Mouse (Mus musculus) midbrain, postnatal 0 days (tissue): ENCODE results near the gene Tll2. TPM values are rescaled to one million over a fixed set of nuclear protein-coding genes. Genes with fewer than 3 reads are reported as not detected.

Experiments used
- ATAC-seq: fragments of 200-750 bp; cut with Nextera tagmentation; 2 replicates; pipeline ENCODE4 v1.8.0; 2017; ENCODE audit warnings: moderate number of reproducible peaks, mild to moderate bottlenecking, moderate TSS enrichment, moderate library complexity; ENCODE audit not compliant: low FRiP score
- DNase-seq: peaks from one replicate; pipeline ENCODE4 v3.0.0-alpha.2; 2015; ENCODE audit warnings: low spot score
- H3K27ac ChIP-seq: fragments of 300-500 bp; sonication (generic); 2 replicates; pipeline ENCODE4 v1.5.1; 2014; ENCODE audit warnings: low read depth, mild to moderate bottlenecking, low read length, mixed read lengths
- H3K27me3 ChIP-seq: fragments of 300-500 bp; sonication (generic); 2 replicates; pipeline ENCODE4 v1.6.1; 2014; ENCODE audit warnings: low read length, control low read depth, mixed read lengths; ENCODE audit not compliant: insufficient read depth
- H3K36me3 ChIP-seq: fragments of 300-500 bp; sonication (generic); 2 replicates; pipeline ENCODE4 v1.6.1; 2014; ENCODE audit warnings: low read length, control low read depth, mixed read lengths; ENCODE audit not compliant: insufficient read depth
- H3K4me1 ChIP-seq: fragments of 300-500 bp; sonication (generic); 2 replicates; pipeline ENCODE4 v1.6.1; 2014; ENCODE audit warnings: mild to moderate bottlenecking, control low read depth, antibody characterized with exemption, low read length, mixed read lengths; ENCODE audit not compliant: insufficient read depth
- H3K4me2 ChIP-seq: fragments of 300-500 bp; sonication (generic); 2 replicates; pipeline ENCODE4 v1.6.1; 2014; ENCODE audit warnings: low read depth, mild to moderate bottlenecking, low read length, mixed read lengths; ENCODE audit not compliant: poor library complexity, severe bottlenecking
- H3K4me3 ChIP-seq: fragments of 300-500 bp; sonication (generic); 2 replicates; pipeline ENCODE4 v1.5.1; 2014; ENCODE audit warnings: low read depth, mild to moderate bottlenecking, low read length, moderate library complexity
- H3K9ac ChIP-seq: fragments of 300-500 bp; sonication (generic); replicated peaks from 2 replicates; pipeline ENCODE4 v1.6.1; 2014; ENCODE audit warnings: mild to moderate bottlenecking, low read length, moderate library complexity, mixed read lengths; ENCODE audit not compliant: poor library complexity, severe bottlenecking
- H3K9me3 ChIP-seq: fragments of 300-500 bp; sonication (generic); 2 replicates; pipeline ENCODE4 v1.6.1; 2016; ENCODE audit warnings: low read length, control low read depth
- CTCF ChIP-seq: IDR thresholded peaks from 2 replicates; pipeline ENCODE4 v1.5.1; 2016; ENCODE audit warnings: antibody characterized with exemption, mild to moderate bottlenecking
- WGBS: fragments of 180-500 bp; shearing (Covaris S2); extraction: QIAGEN DNeasy Blood & Tissue Kit; methylation state at CpG from one replicate; pipeline ENCODE4 v1.1.7; 2014; 5-methylcytosine and 5-hydroxymethylcytosine counted together
- polyA plus RNA-seq: library from polyadenylated mRNA; unstranded; fragments of >200 nt; fragmentation: Nextera tagmentation; extraction: Ambion mirVana; gene quantifications from 2 replicates; pipeline ENCODE4 v1.2.1, GENCODE M21; 2015
- total RNA-seq: library from RNA; depleted of rRNA; stranded (reverse); fragments of >200 nt; gene quantifications from 2 replicates; pipeline ENCODE4 v1.2.3, GENCODE M21; 2014

The Tll2 gene
- total and polyA plus RNA-seq, 2 experiments from 2014 or later = 0.56 to 0.71 TPM

DNA sequence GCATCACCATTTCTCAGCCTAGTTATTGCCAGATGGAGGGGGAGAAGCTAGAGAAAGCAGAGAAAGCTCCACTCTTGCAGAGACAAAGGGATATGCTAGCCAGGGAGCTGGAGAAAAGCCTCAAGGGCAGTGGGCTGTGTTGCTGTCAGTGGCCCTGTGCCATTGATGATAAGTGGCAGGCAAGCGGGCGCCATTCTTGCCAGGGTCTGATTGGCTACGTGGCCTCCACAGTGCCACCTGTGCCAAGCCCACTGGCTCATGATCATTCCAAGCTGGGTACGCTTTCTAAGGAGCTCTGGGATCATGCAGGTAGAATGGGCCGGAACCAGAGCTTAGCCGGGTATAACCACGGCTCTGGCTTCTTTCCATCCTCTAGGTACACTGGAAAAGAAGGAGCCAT, 105.8 kb downstream of the Tll2 start:
- no peak overlapping the region for H3K9ac ChIP-seq
- no peaks in the 10 kb centered on the region for H3K36me3 ChIP-seq
- no peak overlapping the region for H3K4me3 ChIP-seq
- H3K4me1 ChIP-seq = no peaks in the 10 kb centered on the region
- no peaks in the 10 kb centered on the region; the same call in none of the 2 replicates for H3K27me3 ChIP-seq
- no peak overlapping the region for H3K4me2 ChIP-seq
- ATAC-seq (peak; percentile 29; the same call in 1 of the 2 replicates), DNase-seq (peak; percentile 74)
- H3K9me3 ChIP-seq = no peaks in the 10 kb centered on the region
- no peak overlapping the region for H3K27ac ChIP-seq
- TF ChIP-seq CTCF = no peak
- WGBS = 73% methylated on average over 7 of the region's 7 CpGs

DNA sequence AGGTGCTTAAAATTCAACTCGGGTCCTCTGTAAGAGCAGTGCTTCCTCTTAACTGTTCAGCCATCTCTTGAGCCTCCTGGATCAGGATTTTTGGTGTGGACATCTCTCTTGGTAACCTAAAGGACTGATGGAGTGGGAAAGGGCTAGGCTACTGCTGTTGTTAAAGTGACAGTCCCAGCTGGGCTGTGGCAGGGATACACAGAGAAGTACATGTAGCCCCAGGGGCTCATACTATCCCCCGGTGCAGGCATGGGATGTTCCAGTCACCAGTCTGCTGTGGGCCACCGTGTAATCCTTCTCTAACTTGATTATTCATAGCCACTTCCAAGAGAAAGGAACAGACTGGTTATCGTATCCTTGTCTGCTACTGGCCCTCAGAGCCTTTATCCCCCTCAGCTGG, 109.6 kb downstream of the Tll2 start:
- H3K9ac ChIP-seq = no peak overlapping the region
- H3K27me3 ChIP-seq = no peaks in the 10 kb centered on the region; the same call in 1 of the 2 replicates
- no peak overlapping the region for H3K4me2 ChIP-seq
- no peak for DNase-seq
- H3K27ac ChIP-seq = no peak overlapping the region
- H3K4me1 ChIP-seq = no peaks in the 10 kb centered on the region
- H3K36me3 ChIP-seq = no peaks in the 10 kb centered on the region
- ATAC-seq = no peak
- no peak overlapping the region for H3K4me3 ChIP-seq
- 36% methylated on average over 4 of the region's 4 CpGs for WGBS
- H3K9me3 ChIP-seq = no peaks in the 10 kb centered on the region
- TF ChIP-seq CTCF = no peak

DNA sequence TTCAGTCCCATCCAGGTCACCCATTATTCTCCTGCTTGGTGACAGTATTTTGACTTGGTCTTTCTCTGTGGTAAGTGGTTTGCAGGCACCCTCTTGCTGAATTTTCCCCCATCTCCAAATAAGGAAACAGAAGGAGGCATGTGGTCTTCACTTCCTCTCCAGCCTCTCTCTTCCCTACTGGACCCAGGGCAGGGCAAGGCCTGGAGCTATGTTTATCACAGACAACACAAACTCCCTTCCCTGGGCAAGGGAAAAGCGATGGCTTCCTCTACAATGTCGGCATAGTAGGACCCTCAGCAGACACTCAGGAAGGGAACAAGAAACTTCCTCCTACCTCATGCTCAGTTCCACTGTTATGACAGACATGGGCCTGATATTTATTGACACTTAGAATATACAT, 114.7 kb downstream of the Tll2 start:
- Histone ChIP-seq H3K27me3 (peaks cover 10% of the 10 kb centered on the region), H3K36me3 (no peaks in the 10 kb centered on the region), H3K9me3 (no peaks in the 10 kb centered on the region), H3K9ac (no peak overlapping the region), H3K27ac (no peak overlapping the region), H3K4me3 (no peak overlapping the region), H3K4me2 (no peak overlapping the region), H3K4me1 (no peaks in the 10 kb centered on the region)
- ATAC-seq = no peak
- 91% methylated on average over 2 of the region's 2 CpGs for WGBS
- no peak for DNase-seq
- no peak for TF ChIP-seq CTCF

DNA sequence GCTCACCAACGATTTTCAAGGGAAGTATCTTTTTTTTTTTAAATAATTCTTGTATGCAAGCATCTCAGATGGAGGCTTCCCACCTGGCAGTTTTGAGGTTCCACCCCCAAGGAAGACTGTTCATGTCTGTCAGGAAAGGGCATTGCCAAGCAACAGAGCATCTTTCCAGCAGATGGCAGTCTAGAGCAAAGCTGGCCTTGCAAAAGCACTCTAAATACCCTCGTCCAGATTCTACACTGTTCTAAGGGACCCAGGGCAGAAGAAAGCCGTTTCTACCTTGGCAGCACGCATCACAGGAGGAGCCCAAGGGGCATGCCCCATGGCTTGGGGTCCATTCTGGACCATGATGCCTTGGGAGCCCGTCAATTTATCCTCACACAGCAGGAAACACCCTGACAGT, 116.8 kb downstream of the Tll2 start:
- DNase-seq = peak; percentile 88
- Histone ChIP-seq H3K4me2 (no peak overlapping the region), H3K9ac (no peak overlapping the region), H3K9me3 (no peaks in the 10 kb centered on the region), H3K27ac (no peak overlapping the region), H3K36me3 (no peaks in the 10 kb centered on the region), H3K27me3 (peaks cover 10% of the 10 kb centered on the region), H3K4me3 (no peak overlapping the region), H3K4me1 (no peaks in the 10 kb centered on the region)
- WGBS = 9% methylated on average over 5 of the region's 5 CpGs
- ATAC-seq = peak; percentile 71
- peak; percentile 92 for TF ChIP-seq CTCF

DNA sequence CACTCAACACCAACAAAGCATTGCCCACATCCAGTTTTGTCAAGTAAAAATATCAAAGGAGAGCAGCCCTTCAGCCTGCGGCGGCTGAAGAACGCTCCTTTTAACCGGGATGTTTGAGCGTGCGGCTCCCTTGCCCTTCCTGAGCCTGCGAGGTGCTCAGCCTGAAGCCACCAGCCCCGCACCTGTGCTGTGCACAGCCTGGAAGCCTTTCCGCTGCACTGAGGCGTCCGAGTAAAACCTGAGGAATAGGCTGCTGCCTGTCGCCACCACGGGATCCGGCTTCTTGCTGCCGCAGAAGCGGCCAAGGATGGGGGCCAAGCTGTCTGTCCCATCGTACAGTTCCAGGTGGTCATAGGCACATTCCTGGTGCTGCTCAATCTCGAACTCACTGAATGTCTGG, 118.1 kb downstream of the Tll2 start:
- no peak overlapping the region for H3K4me2 ChIP-seq
- H3K4me1 ChIP-seq = no peaks in the 10 kb centered on the region
- H3K9ac ChIP-seq = no peak overlapping the region
- no peaks in the 10 kb centered on the region for H3K36me3 ChIP-seq
- DNase-seq (no peak), ATAC-seq (no peak)
- TF ChIP-seq CTCF = no peak
- WGBS = 36% methylated on average over 18 of the region's 18 CpGs
- no peak overlapping the region for H3K4me3 ChIP-seq
- H3K27ac ChIP-seq = no peak overlapping the region
- H3K9me3 ChIP-seq = no peaks in the 10 kb centered on the region
- H3K27me3 ChIP-seq = peaks cover 10% of the 10 kb centered on the region

DNA sequence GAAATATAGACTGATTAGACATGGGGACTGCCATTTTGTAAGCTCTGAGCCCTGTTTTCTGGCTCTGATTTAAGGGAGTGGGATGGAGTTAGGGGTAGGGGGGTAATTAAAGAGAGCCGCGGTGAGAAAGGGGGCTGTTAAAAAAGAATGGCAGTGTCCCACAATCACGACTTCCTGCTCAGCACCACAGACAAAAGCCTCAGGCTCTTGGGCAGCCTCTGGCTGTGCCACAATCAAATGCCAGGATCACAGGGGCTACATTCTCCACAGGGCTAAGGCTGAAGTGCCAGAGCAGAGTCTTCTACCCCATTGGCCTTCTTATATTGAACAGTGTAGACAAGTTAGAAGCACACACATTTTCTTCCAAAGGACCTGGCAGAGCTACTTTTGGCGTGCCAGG, 118.7 kb downstream of the Tll2 start:
- no peaks in the 10 kb centered on the region for H3K4me1 ChIP-seq
- H3K9me3 ChIP-seq = no peaks in the 10 kb centered on the region
- no peaks in the 10 kb centered on the region for H3K36me3 ChIP-seq
- no peak for TF ChIP-seq CTCF
- H3K27ac ChIP-seq = no peak overlapping the region
- peaks cover 10% of the 10 kb centered on the region for H3K27me3 ChIP-seq
- 43% methylated on average over 4 of the region's 4 CpGs for WGBS
- no peak overlapping the region for H3K4me2 ChIP-seq
- no peak for DNase-seq
- H3K9ac ChIP-seq = no peak overlapping the region
- no peak overlapping the region for H3K4me3 ChIP-seq
- no peak for ATAC-seq
